Mouse (Mus musculus) forebrain, embryonic 16.5 days (tissue): Measurements from ENCODE around the gene Plcb1. TPM values are rescaled to one million over a fixed set of nuclear protein-coding genes. Genes with fewer than 3 reads are reported as not detected.
"Not testable (repeated sequence)": the region's sequence is repeated elsewhere in the genome, so short reads cannot be mapped to it uniquely, and the experiment has no call there.

ENCODE experiments used
- ATAC-seq: fragments of 200-750 bp; cut with Nextera tagmentation; 2 replicates; pipeline ENCODE4 v1.8.0; 2017; ENCODE audit warnings: mild to moderate bottlenecking, moderate library complexity
- H3K27ac ChIP-seq: fragments of 300-500 bp; sonication (generic); 2 replicates; pipeline ENCODE4 v1.5.1; 2014; ENCODE audit warnings: low read length, control low read depth
- H3K27me3 ChIP-seq: fragments of 300-500 bp; sonication (generic); replicated peaks from 2 replicates; pipeline ENCODE4 v1.6.1; 2014; ENCODE audit warnings: low read length; ENCODE audit not compliant: control insufficient read depth, insufficient read depth
- H3K36me3 ChIP-seq: fragments of 300-500 bp; sonication (generic); 2 replicates; pipeline ENCODE4 v1.6.1; 2014; ENCODE audit not compliant: control insufficient read depth, insufficient read depth
- H3K4me1 ChIP-seq: fragments of 300-500 bp; sonication (generic); replicated peaks from 2 replicates; pipeline ENCODE4 v1.6.1; 2014; ENCODE audit warnings: low read length; ENCODE audit not compliant: control insufficient read depth, insufficient read depth
- H3K4me2 ChIP-seq: fragments of 300-500 bp; sonication (generic); 2 replicates; pipeline ENCODE4 v1.6.1; 2014; ENCODE audit warnings: mild to moderate bottlenecking, low read length, control low read depth
- H3K4me3 ChIP-seq: fragments of 300-500 bp; sonication (generic); replicated peaks from 2 replicates; pipeline ENCODE4 v1.5.1; 2014; ENCODE audit warnings: mild to moderate bottlenecking, low read length, control low read depth
- H3K9ac ChIP-seq: fragments of 300-500 bp; sonication (generic); replicated peaks from 2 replicates; pipeline ENCODE4 v1.6.1; 2014; ENCODE audit warnings: low read depth, low read length, control low read depth
- H3K9me3 ChIP-seq: fragments of 300-500 bp; sonication (generic); 2 replicates; pipeline ENCODE4 v1.6.1; 2016; ENCODE audit warnings: low read length; ENCODE audit not compliant: control insufficient read depth
- WGBS: fragments of 180-500 bp; shearing (Covaris S2); extraction: QIAGEN DNeasy Blood & Tissue Kit; methylation state at CpG from one replicate; pipeline ENCODE4 v1.1.7; 2014; 5-methylcytosine and 5-hydroxymethylcytosine counted together
- polyA plus RNA-seq: library from polyadenylated mRNA; unstranded; fragments of >200 nt; fragmentation: Nextera tagmentation; extraction: Ambion mirVana; gene quantifications from 2 replicates; pipeline ENCODE4 v1.2.1, GENCODE M21; 2015

Gene Plcb1
- polyA plus RNA-seq, 1 experiment from 2014 or later, result 49.4 TPM

GRCm38 (mm10) chr2:135007885-135008284 lies 222.0 kb downstream of the Plcb1 start:
- not testable (repeated sequence) for H3K4me1 ChIP-seq, H3K9ac ChIP-seq, H3K4me2 ChIP-seq, H3K27ac ChIP-seq, H3K27me3 ChIP-seq, H3K36me3 ChIP-seq, H3K9me3 ChIP-seq, ATAC-seq, H3K4me3 ChIP-seq
- WGBS, result 96% methylated on average over 2 of the region's 2 CpGs

- no peak overlapping the region for H3K4me2 ChIP-seq
- H3K4me1 ChIP-seq, result no peaks in the 10 kb centered on the region
- no peak overlapping the region for H3K4me3 ChIP-seq
- H3K9ac ChIP-seq, result no peak overlapping the region
- WGBS, result 75% methylated on average over 8 of the region's 8 CpGs
- no peaks in the 10 kb centered on the region for H3K27me3 ChIP-seq
- no peaks in the 10 kb centered on the region for H3K9me3 ChIP-seq
- no peaks in the 10 kb centered on the region for H3K36me3 ChIP-seq
- H3K27ac ChIP-seq, result no peak overlapping the region
- no peak for ATAC-seq
Measured at GRCm38 (mm10) chr2:135010371-135010770, 224.5 kb downstream of the Plcb1 start.

- no peak overlapping the region for H3K9ac ChIP-seq
- no peak overlapping the region for H3K4me2 ChIP-seq
- WGBS, result 57% methylated on average over 6 of the region's 6 CpGs
- no peaks in the 10 kb centered on the region for H3K9me3 ChIP-seq
- no peaks in the 10 kb centered on the region for H3K4me1 ChIP-seq
- H3K27ac ChIP-seq, result no peak overlapping the region; the same call in 1 of the 2 replicates
- H3K36me3 ChIP-seq, result no peaks in the 10 kb centered on the region
- ATAC-seq, result no peak
- H3K4me3 ChIP-seq, result no peak overlapping the region
- H3K27me3 ChIP-seq, result no peaks in the 10 kb centered on the region
Measured at GRCm38 (mm10) chr2:135015501-135015900, 229.6 kb downstream of the Plcb1 start.

DNA sequence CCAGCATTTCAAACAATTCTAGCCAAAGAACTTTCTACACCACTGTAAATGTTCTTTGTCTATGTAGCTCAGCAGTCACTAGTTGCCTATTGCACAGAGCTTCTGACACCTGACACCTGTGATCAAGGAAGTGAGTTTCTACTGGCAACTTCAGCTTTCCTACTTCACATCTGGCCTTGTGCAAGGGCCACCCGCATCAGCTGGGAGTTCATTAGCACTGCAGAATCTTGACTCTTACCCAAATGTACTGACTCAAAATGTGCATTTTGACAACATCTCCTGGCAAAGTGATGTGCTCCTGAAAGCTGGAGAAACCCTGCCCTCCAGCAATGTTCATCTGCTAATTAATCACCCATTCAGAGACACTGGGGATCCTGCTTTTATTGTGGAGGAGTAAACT lies 232.4 kb downstream of the Plcb1 start:
- no peak overlapping the region for H3K4me2 ChIP-seq
- H3K9ac ChIP-seq, result no peak overlapping the region
- H3K4me1 ChIP-seq, result no peaks in the 10 kb centered on the region
- no peaks in the 10 kb centered on the region for H3K36me3 ChIP-seq
- no peaks in the 10 kb centered on the region for H3K9me3 ChIP-seq
- H3K27ac ChIP-seq, result no peak overlapping the region
- 70% methylated on average over 1 of the region's 1 CpGs for WGBS
- no peak for ATAC-seq
- H3K27me3 ChIP-seq, result no peaks in the 10 kb centered on the region
- no peak overlapping the region for H3K4me3 ChIP-seq

GRCm38 (mm10) chr2:135018708-135019107 lies 232.8 kb downstream of the Plcb1 start:
- H3K27ac ChIP-seq, result no peak overlapping the region
- no peak overlapping the region for H3K4me3 ChIP-seq
- no peaks in the 10 kb centered on the region for H3K9me3 ChIP-seq
- no peak for ATAC-seq
- no peak overlapping the region for H3K4me2 ChIP-seq
- H3K9ac ChIP-seq, result no peak overlapping the region
- no peaks in the 10 kb centered on the region for H3K4me1 ChIP-seq
- H3K36me3 ChIP-seq, result no peaks in the 10 kb centered on the region
- WGBS, result 89% methylated on average over 2 of the region's 2 CpGs
- H3K27me3 ChIP-seq, result no peaks in the 10 kb centered on the region

- H3K36me3 ChIP-seq, result no peaks in the 10 kb centered on the region
- H3K4me2 ChIP-seq, result no peak overlapping the region
- no peaks in the 10 kb centered on the region for H3K4me1 ChIP-seq
- no peaks in the 10 kb centered on the region for H3K27me3 ChIP-seq
- ATAC-seq, result no peak
- H3K27ac ChIP-seq, result no peak overlapping the region
- WGBS, result 95% methylated on average over 1 of the region's 1 CpGs
- H3K4me3 ChIP-seq, result no peak overlapping the region
- no peak overlapping the region for H3K9ac ChIP-seq
- H3K9me3 ChIP-seq, result no peaks in the 10 kb centered on the region
Measured at GRCm38 (mm10) chr2:135019588-135019987, 233.7 kb downstream of the Plcb1 start.

DNA sequence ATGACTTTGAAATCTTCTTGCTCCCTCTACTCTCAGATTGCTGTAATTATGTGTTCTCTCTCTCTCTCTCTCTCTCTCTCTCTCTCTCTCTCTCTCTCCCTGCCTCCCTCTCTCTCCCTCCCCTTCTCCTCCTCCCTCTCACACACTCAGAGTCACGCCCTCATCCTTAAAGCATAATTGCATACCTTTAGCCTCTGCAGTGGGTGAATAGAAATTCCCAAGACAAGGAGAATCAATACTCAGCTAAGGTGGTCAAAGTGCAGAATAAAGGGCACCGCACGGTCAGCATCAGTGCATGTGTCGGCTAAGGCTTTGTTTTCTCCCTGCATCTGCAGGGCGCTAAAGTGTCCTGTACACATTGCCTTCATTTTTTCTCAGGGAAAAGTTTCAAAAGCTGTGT lies 243.4 kb downstream of the Plcb1 start:
- peaks cover 6% of the 10 kb centered on the region for H3K4me1 ChIP-seq
- ATAC-seq, result peak; percentile 60
- no peak overlapping the region for H3K4me3 ChIP-seq
- no peak overlapping the region; the same call in 1 of the 2 replicates for H3K9ac ChIP-seq
- peak overlapping the region; percentile 30 for H3K4me2 ChIP-seq
- H3K27me3 ChIP-seq, result no peaks in the 10 kb centered on the region
- H3K36me3 ChIP-seq, result no peaks in the 10 kb centered on the region
- 9% methylated on average over 5 of the region's 5 CpGs for WGBS
- H3K9me3 ChIP-seq, result no peaks in the 10 kb centered on the region
- no peak overlapping the region; the same call in 1 of the 2 replicates for H3K27ac ChIP-seq

- H3K9ac ChIP-seq, result peak overlapping the region; percentile 7; the same call in 1 of the 2 replicates
- peak; percentile 76 for ATAC-seq
- H3K27ac ChIP-seq, result peak overlapping the region; percentile 9
- WGBS, result 11% methylated on average over 6 of the region's 6 CpGs
- no peaks in the 10 kb centered on the region for H3K9me3 ChIP-seq
- H3K27me3 ChIP-seq, result no peaks in the 10 kb centered on the region
- no peak overlapping the region for H3K4me3 ChIP-seq
- H3K4me1 ChIP-seq, result peaks cover 6% of the 10 kb centered on the region
- peak overlapping the region; percentile 30 for H3K4me2 ChIP-seq
- H3K36me3 ChIP-seq, result no peaks in the 10 kb centered on the region
Measured at GRCm38 (mm10) chr2:135029700-135030099, 243.8 kb downstream of the Plcb1 start.

DNA sequence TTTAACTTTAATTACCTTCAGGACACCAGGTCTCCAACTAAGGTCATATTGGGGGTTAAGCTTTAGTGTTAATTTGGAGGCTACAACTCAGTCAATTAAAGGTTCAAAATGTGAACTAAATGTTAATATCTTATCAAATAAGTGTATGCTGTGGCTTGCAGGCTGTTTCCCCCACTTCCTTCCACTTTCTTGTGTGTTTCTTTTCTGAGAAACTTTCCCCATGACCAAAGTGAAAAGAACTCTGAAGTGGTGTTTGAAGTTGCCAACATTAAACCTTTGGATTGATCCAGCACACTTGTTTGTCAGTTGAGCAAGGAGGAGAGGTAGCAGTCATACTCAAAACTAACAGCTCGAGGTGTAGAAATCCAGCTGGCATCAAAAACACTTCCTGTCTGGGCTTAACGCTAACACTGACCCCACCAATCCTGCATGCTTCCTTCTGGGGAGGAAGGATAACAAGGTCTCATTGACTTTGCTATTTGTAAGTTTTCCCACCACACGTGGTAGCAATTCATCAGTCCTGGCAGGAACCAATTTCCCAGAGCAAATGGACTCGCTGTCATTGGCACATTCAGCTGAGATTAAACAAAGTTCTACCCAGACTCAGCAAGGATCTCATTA lies 249.9 kb downstream of the Plcb1 start:
- WGBS, result 26% methylated on average over 4 of the region's 4 CpGs

DNA sequence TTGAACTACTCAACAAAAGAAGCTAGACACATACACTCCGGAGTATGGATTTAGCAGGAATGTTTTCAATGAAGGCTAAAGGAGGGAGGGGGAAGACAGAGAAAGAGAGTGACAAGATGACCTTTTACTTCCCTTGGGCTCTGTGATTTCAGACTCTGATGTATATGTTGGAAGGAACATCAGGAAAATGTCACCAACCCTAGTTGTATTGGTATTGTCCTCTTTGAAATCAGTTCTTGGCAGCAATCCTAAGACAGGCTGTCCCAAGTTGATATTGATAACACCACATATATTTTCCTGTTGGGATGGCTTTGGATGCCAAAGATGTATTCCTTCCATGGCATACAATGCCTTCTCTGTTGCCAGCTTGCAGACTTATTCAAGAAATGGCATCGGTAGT lies 262.9 kb downstream of the Plcb1 start:
- no peaks in the 10 kb centered on the region for H3K27me3 ChIP-seq
- H3K9me3 ChIP-seq, result no peaks in the 10 kb centered on the region
- H3K27ac ChIP-seq, result peak overlapping the region; percentile 42; the same call in 1 of the 2 replicates
- peaks cover 6% of the 10 kb centered on the region for H3K4me1 ChIP-seq
- WGBS, result 63% methylated on average over 2 of the region's 2 CpGs
- ATAC-seq, result no peak
- H3K4me2 ChIP-seq, result no peak overlapping the region
- H3K4me3 ChIP-seq, result no peak overlapping the region
- no peaks in the 10 kb centered on the region for H3K36me3 ChIP-seq
- no peak overlapping the region for H3K9ac ChIP-seq

More for the DNA sequence above, 249.9 kb downstream of the Plcb1 start:
- H3K4me1 ChIP-seq, result no peaks in the 10 kb centered on the region
- H3K9ac ChIP-seq, result no peak overlapping the region
- H3K4me3 ChIP-seq, result no peak overlapping the region
- no peak for ATAC-seq
- H3K27ac ChIP-seq, result no peak overlapping the region
- H3K36me3 ChIP-seq, result no peaks in the 10 kb centered on the region
- H3K4me2 ChIP-seq, result no peak overlapping the region
- no peaks in the 10 kb centered on the region for H3K9me3 ChIP-seq
- no peaks in the 10 kb centered on the region for H3K27me3 ChIP-seq
